Mouse (Mus musculus) erythroblast, embryonic 14.5 days (primary cell): ENCODE data around the gene Cntnap1.

Experiments used
- GATA1 ChIP-seq: IDR thresholded peaks from 2 replicates; pipeline ENCODE4 v1.6.1; 2012; ENCODE audit warnings: low read length, inconsistent platforms, mixed read lengths
- TAL1 ChIP-seq: IDR thresholded peaks from 3 replicates; pipeline ENCODE4 v1.6.1; 2012; ENCODE audit warnings: low read length, inconsistent platforms, mixed read lengths

GRCm38 (mm10) chr11:101155728-101156371 is 14.5 kb upstream of the Cntnap1 start, which contains the start of gene Tubg2:
- TF ChIP-seq GATA1 (no peak), TAL1 (no peak)
